Mouse (Mus musculus) hindbrain, embryonic 11.5 days (tissue): ENCODE measurements around the gene Rbbp6. TPM values are rescaled to one million over a fixed set of nuclear protein-coding genes. Genes with fewer than 3 reads are reported as not detected.

ENCODE experiments used
- polyA plus RNA-seq: library from polyadenylated mRNA; unstranded; fragments of >200 nt; fragmentation: Nextera tagmentation; extraction: Ambion mirVana; gene quantifications from 2 replicates; pipeline ENCODE4 v1.2.1, GENCODE M21; 2014

Rbbp6 gene
- polyA plus RNA-seq, 1 experiment from 2014 or later, result 46.6 TPM

Other genes with a start within 250 kb of the Rbbp6 start
- 44.0 and 61.3 TPM in 2 replicates for gene Tnrc6a, start 158.2 kb downstream of the Rbbp6 start, polyA plus RNA-seq
- 0.43 TPM in 1 of 2 replicates, not detected in the other for gene Slc5a11, start 249.1 kb downstream of the Rbbp6 start, polyA plus RNA-seq